Mouse (Mus musculus) embryo, embryonic 11 days (tissue): ENCODE results near the gene Olfr1371.

ENCODE experiments used
- DNase-seq: peaks from one replicate; pipeline ENCODE4 v3.0.0-alpha.2; 2015

The Olfr1371 gene

GRCm38 (mm10) chr11:52213887-52214286, at the start of gene Olfr1371:
TSS of gene Olfr1371 (minus strand) at chr11:52213987.
- no peak for DNase-seq

- no peak for DNase-seq
These were observed 48.6 kb upstream of the Olfr1371 start for GRCm38 (mm10) chr11:52262338-52262737.

GRCm38 (mm10) chr11:52261937-52262336, 48.1 kb upstream of the Olfr1371 start:
- DNase-seq, result peak; percentile 57

- DNase-seq, result no peak
These were observed 47.1 kb upstream of the Olfr1371 start for GRCm38 (mm10) chr11:52260878-52261277.

GRCm38 (mm10) chr11:52258711-52259110, 44.9 kb upstream of the Olfr1371 start:
- no peak for DNase-seq

GRCm38 (mm10) chr11:52257376-52257775, 43.6 kb upstream of the Olfr1371 start:
- no peak for DNase-seq

GRCm38 (mm10) chr11:52255077-52255476, 41.3 kb upstream of the Olfr1371 start:
- DNase-seq, result no peak

GRCm38 (mm10) chr11:52253674-52254375, 40.0 kb upstream of the Olfr1371 start:
- peak; percentile 76 for DNase-seq

- no peak for DNase-seq
These were observed 38.9 kb upstream of the Olfr1371 start for GRCm38 (mm10) chr11:52252692-52253091.

- DNase-seq, result no peak
These were observed 38.0 kb upstream of the Olfr1371 start for GRCm38 (mm10) chr11:52251770-52252169.

GRCm38 (mm10) chr11:52249452-52249851, 35.7 kb upstream of the Olfr1371 start:
- no peak for DNase-seq

GRCm38 (mm10) chr11:52240898-52241542, 27.2 kb upstream of the Olfr1371 start:
- no peak for DNase-seq

GRCm38 (mm10) chr11:52234509-52234908, 20.7 kb upstream of the Olfr1371 start:
- DNase-seq, result no peak

GRCm38 (mm10) chr11:52233906-52234305, 20.1 kb upstream of the Olfr1371 start:
- no peak for DNase-seq

- no peak for DNase-seq
These were observed 19.4 kb upstream of the Olfr1371 start for GRCm38 (mm10) chr11:52233043-52233653.

- DNase-seq, result peak; percentile 93
These were observed 18.1 kb upstream of the Olfr1371 start, which contains the start of gene Skp1a for GRCm38 (mm10) chr11:52231606-52232541. TSS of gene Skp1a (plus strand) at chr11:52231995.

- no peak for DNase-seq
These were observed 16.9 kb upstream of the Olfr1371 start for GRCm38 (mm10) chr11:52230694-52231093.

- DNase-seq, result no peak
These were observed 15.1 kb upstream of the Olfr1371 start for GRCm38 (mm10) chr11:52228722-52229448.

GRCm38 (mm10) chr11:52227466-52228226, 13.9 kb upstream of the Olfr1371 start:
- DNase-seq, result no peak

- no peak for DNase-seq
These were observed 13.3 kb upstream of the Olfr1371 start for GRCm38 (mm10) chr11:52227053-52227452.

- DNase-seq, result no peak
These were observed 12.3 kb upstream of the Olfr1371 start for GRCm38 (mm10) chr11:52225986-52226599.
